Mouse (Mus musculus) CH12.LX (cell line): ENCODE measurements around the gene Scd2. TPM values are rescaled to one million over a fixed set of nuclear protein-coding genes. Genes with fewer than 3 reads are reported as not detected.

Source experiments
- DNase-seq: peaks from one replicate; pipeline ENCODE4 v3.0.0-alpha.2; 2013; ENCODE audit errors: extremely low read depth
- H3K27ac ChIP-seq: 2 replicates; pipeline ENCODE4 v1.5.1; 2012; ENCODE audit warnings: low read depth, mild to moderate bottlenecking, control low read depth, moderate library complexity; ENCODE audit not compliant: insufficient read depth
- H3K27me3 ChIP-seq: replicated peaks from 2 replicates; pipeline ENCODE3; 2012; ENCODE audit warnings: inconsistent platforms
- H3K36me3 ChIP-seq, 2 experiments: replicated peaks in 1 of 2; 2 replicates each; pipeline versions ENCODE3 to v1.6.1; 2012; ENCODE audit warnings: inconsistent platforms in 1 of 2, low read length in 1 of 2, mild to moderate bottlenecking in 1 of 2, mixed read lengths in 1 of 2, moderate library complexity in 1 of 2; ENCODE audit not compliant: control insufficient read depth in 1 of 2, insufficient read depth in 1 of 2
- H3K4me1 ChIP-seq, 2 experiments: 2 replicates each; pipeline ENCODE4 v1.6.1; 2012; ENCODE audit warnings: inconsistent platforms in 1 of 2, moderate library complexity in 1 of 2; ENCODE audit not compliant: insufficient read depth in 2 of 2, control insufficient read depth in 1 of 2
- H3K4me2 ChIP-seq: 2 replicates; pipeline ENCODE4 v1.6.1; 2012; ENCODE audit warnings: low read depth, mild to moderate bottlenecking, control low read depth; ENCODE audit not compliant: poor library complexity, insufficient read depth, severe bottlenecking
- H3K4me3 ChIP-seq, 3 experiments: fragments of 150-350 bp in 1 of 3; sonication (generic) in 1 of 3; replicated peaks in 1 of 3; 2 replicates each; pipeline versions ENCODE3 to v1.5.1; 2011 to 2012; ENCODE audit warnings: low read depth in 2 of 3, low read length in 2 of 3, mild to moderate bottlenecking in 2 of 3, moderate library complexity in 2 of 3, control low read depth in 1 of 3, improper control_type of control experiment in 1 of 3, inconsistent platforms in 1 of 3, mixed read lengths in 1 of 3; ENCODE audit not compliant: poor library complexity in 1 of 3
- H3K79me2 ChIP-seq: replicated peaks from 2 replicates; pipeline ENCODE4 v1.6.1; 2012; ENCODE audit warnings: mild to moderate bottlenecking, moderate library complexity; ENCODE audit not compliant: control insufficient read depth, poor library complexity, insufficient read depth, severe bottlenecking; ENCODE audit errors: extremely low read depth
- H3K9ac ChIP-seq: 2 replicates; pipeline ENCODE4 v1.6.1; 2012; ENCODE audit warnings: low read depth, mild to moderate bottlenecking, control low read depth, moderate library complexity; ENCODE audit not compliant: insufficient read depth
- H3K9me3 ChIP-seq: replicated peaks from 2 replicates; pipeline ENCODE3; 2012; ENCODE audit warnings: low read length, inconsistent platforms, mixed read lengths
- BHLHE40 ChIP-seq: IDR thresholded peaks from 2 replicates; pipeline ENCODE4 v1.6.1; 2011; ENCODE audit warnings: mild to moderate bottlenecking, low read depth, low read length, improper control_type of control experiment
- CTCF ChIP-seq, 2 experiments: IDR thresholded peaks in 1 of 2; conservative IDR thresholded peaks in 1 of 2; 2 replicates each; pipeline ENCODE4 v1.5.1; 2011 to 2012; ENCODE audit warnings: low read depth in 2 of 2, low read length in 2 of 2, improper control_type of control experiment in 1 of 2, inconsistent platforms in 1 of 2, mild to moderate bottlenecking in 1 of 2, moderate library complexity in 1 of 2
- ELF1 ChIP-seq: IDR thresholded peaks from 2 replicates; pipeline ENCODE4 v1.6.1; 2014; ENCODE audit warnings: low read depth, mild to moderate bottlenecking, inconsistent platforms, low read length, improper control_type of control experiment
- EP300 ChIP-seq: IDR thresholded peaks from 2 replicates; pipeline ENCODE4 v1.6.1; 2011; ENCODE audit warnings: low read length, improper control_type of control experiment
- ETS1 ChIP-seq: conservative IDR thresholded peaks from 2 replicates; pipeline ENCODE4 v1.6.1; 2012; ENCODE audit warnings: low read depth, mild to moderate bottlenecking, inconsistent platforms, low read length, improper control_type of control experiment, moderate library complexity
- IRF4 ChIP-seq: IDR thresholded peaks from 2 replicates; pipeline ENCODE4 v1.6.1; 2014; ENCODE audit warnings: low read depth, mild to moderate bottlenecking, inconsistent platforms, low read length, improper control_type of control experiment
- MAX ChIP-seq: IDR thresholded peaks from 2 replicates; pipeline ENCODE4 v1.6.1; 2011; ENCODE audit warnings: low read length, improper control_type of control experiment
- MXI1 ChIP-seq: IDR thresholded peaks from 2 replicates; pipeline ENCODE4 v1.6.1; 2011; ENCODE audit warnings: mild to moderate bottlenecking, low read depth, low read length, improper control_type of control experiment
- NRF1 ChIP-seq: IDR thresholded peaks from 2 replicates; pipeline ENCODE4 v1.6.1; 2014; ENCODE audit warnings: low read depth, mild to moderate bottlenecking, inconsistent platforms, low read length, improper control_type of control experiment, moderate library complexity
- POLR2AphosphoS2 ChIP-seq: IDR thresholded peaks from 2 replicates; pipeline ENCODE4 v1.6.1; 2011; ENCODE audit warnings: low read depth, low read length, improper control_type of control experiment
- RAD21 ChIP-seq: IDR thresholded peaks from 2 replicates; pipeline ENCODE4 v1.6.1; 2011; ENCODE audit warnings: low read depth, mild to moderate bottlenecking, low read length, improper control_type of control experiment, moderate library complexity
- RCOR1 ChIP-seq: conservative IDR thresholded peaks from 2 replicates; pipeline ENCODE4 v1.6.1; 2012; ENCODE audit warnings: low read depth, mild to moderate bottlenecking, inconsistent platforms, low read length, improper control_type of control experiment
- SIN3A ChIP-seq: IDR thresholded peaks from 2 replicates; pipeline ENCODE4 v1.6.1; 2012; ENCODE audit warnings: low read length, improper control_type of control experiment, inconsistent platforms
- SMC3 ChIP-seq: IDR thresholded peaks from 2 replicates; pipeline ENCODE4 v1.6.1; 2011; ENCODE audit warnings: low read depth, low read length, improper control_type of control experiment
- ZMIZ1 ChIP-seq: IDR thresholded peaks from 2 replicates; pipeline ENCODE4 v1.6.1; 2012; ENCODE audit warnings: low read depth, mild to moderate bottlenecking, inconsistent platforms, low read length, improper control_type of control experiment
- dilution Hi-C: fragments of 300-500 bp; cut with MboI; formaldehyde crosslinking; loops from 2 replicates; pipeline ENCODE4 v1.14.3; 2020; ENCODE audit warnings: low sequenced_read_pairs; ENCODE audit not compliant: extremely low pct_unique_long_range_greater_than_20kb, extremely low pct_ligation_motif_present
- in situ Hi-C: fragments of 300-500 bp; cut with MboI; formaldehyde crosslinking; loops from 3 replicates; pipeline ENCODE4 v1.14.3; 2019; ENCODE audit warnings: low sequenced_read_pairs, low pct_ligation_motif_present, low pct_unique_long_range_greater_than_20kb, mixed read lengths
- polyA plus RNA-seq: library from polyadenylated mRNA; unstranded; fragments of >175 nt; gene quantifications from 2 replicates; pipeline ENCODE4 v1.2.1, GENCODE M21; 2012; ENCODE audit warnings: low read depth; ENCODE audit not compliant: insufficient read length
- total RNA-seq, 2 experiments: library from RNA; depleted of rRNA; stranded (reverse); fragments of 300-350 nt in 1 of 2; fragments of >200 nt in 1 of 2; gene quantifications; 2 replicates each; pipeline ENCODE4 v1.2.3; 2012 to 2014

Gene Scd2
- total and polyA plus RNA-seq, 3 experiments, result 205 to 408 (median 212) TPM

GRCm38 (mm10) chr19:44297862-44298261, 4.4 kb downstream of the Scd2 start:
- no peak for TF ChIP-seq CTCF (conservative IDR thresholded peaks at IDR 0.05 in 1 of 2, IDR thresholded peaks at IDR 0.05 in 1 of 2; ENCODE audit: low read depth in 2 of 2, low read length in 2 of 2)
- TF ChIP-seq IRF4, result no peak
- TF ChIP-seq SMC3, result no peak
- TF ChIP-seq EP300, result no peak
- TF ChIP-seq MAX, result no peak
- TF ChIP-seq RAD21, result no peak
- Histone ChIP-seq H3K27ac (no peak overlapping the region; the same call in 1 of the 2 replicates), H3K4me1 (peaks cover 18 to 53% of the 10 kb centered on the region in 2 experiments), H3K4me3 (peak overlapping the region; percentile 68 to 94 (median 92)), H3K27me3 (no peaks in the 10 kb centered on the region), H3K9me3 (no peaks in the 10 kb centered on the region), H3K9ac (peak overlapping the region; percentile 15; the same call in 1 of the 2 replicates), H3K79me2 (peaks cover 72% of the 10 kb centered on the region), H3K36me3 (peaks cover 71 to 76% of the 10 kb centered on the region in 2 experiments), H3K4me2 (peak overlapping the region; percentile 85)
- dilution Hi-C loops (no loop called here), in situ Hi-C loops (loop anchor here (5.0 kb wide), 1 partner anchor 51 kb away; no protein-coding TSS in a partner anchor)
- DNase-seq, result no peak

- Histone ChIP-seq H3K9me3 (no peaks in the 10 kb centered on the region), H3K27ac (no peak overlapping the region), H3K9ac (peak overlapping the region; percentile 15; the same call in 1 of the 2 replicates), H3K36me3 (peaks cover 81 to 88% of the 10 kb centered on the region in 2 experiments), H3K27me3 (no peaks in the 10 kb centered on the region), H3K79me2 (peaks cover 75% of the 10 kb centered on the region), H3K4me3 (peak overlapping the region in 2 of 3 experiments; percentile 2 to 92), H3K4me2 (peak overlapping the region; percentile 85), H3K4me1 (peaks cover 18 to 57% of the 10 kb centered on the region in 2 experiments)
- DNase-seq, result no peak
- in situ Hi-C loops, result loop anchor here (5.0 kb wide), 1 partner anchor 52 kb away; no protein-coding TSS in a partner anchor
- dilution Hi-C loops, result no loop called here
- TF ChIP-seq SIN3A (peak; percentile 36; the same call in 1 of the 2 replicates), ELF1 (no peak), POLR2AphosphoS2 (no peak), SMC3 (no peak), BHLHE40 (peak; percentile 77), ETS1 (no peak), ZMIZ1 (peak; percentile 11; the same call in 1 of the 2 replicates), RCOR1 (no peak), MXI1 (peak; percentile 64)
These were observed 5.6 kb downstream of the Scd2 start for GRCm38 (mm10) chr19:44299078-44299477.

- no peak for DNase-seq
- Histone ChIP-seq H3K4me3 (no peak overlapping the region), H3K36me3 (peaks cover 88 to 94% of the 10 kb centered on the region in 2 experiments), H3K4me2 (no peak overlapping the region), H3K79me2 (peaks cover 68% of the 10 kb centered on the region), H3K9ac (no peak overlapping the region), H3K27me3 (no peaks in the 10 kb centered on the region), H3K9me3 (no peaks in the 10 kb centered on the region), H3K27ac (0 out of 2 replicates have a peak overlapping the region, but pooled peaks have one; percentile 5), H3K4me1 (peaks cover 18 to 64% of the 10 kb centered on the region in 2 experiments)
- in situ Hi-C loops, result loop anchor here (5.0 kb wide), 1 partner anchor 53 kb away; no protein-coding TSS in a partner anchor
- dilution Hi-C loops, result no loop called here
- TF ChIP-seq NRF1 (no peak), POLR2AphosphoS2 (peak; percentile 62; the same call in 1 of the 2 replicates)
These were observed 6.4 kb downstream of the Scd2 start for GRCm38 (mm10) chr19:44299902-44300301.
